Mouse (Mus musculus) layer of hippocampus, postnatal 25 days (tissue): ENCODE measurements around the gene Bco2. TPM values are rescaled to one million over a fixed set of nuclear protein-coding genes. Genes with fewer than 3 reads are reported as not detected.

ENCODE experiments used
- total RNA-seq, 2 experiments: library from RNA; stranded (reverse); gene quantifications; 2 replicates each; pipeline ENCODE4 v1.2.3; 2021

Bco2 gene
- total RNA-seq, 2 experiments from 2014 or later = 3.5 to 3.8 TPM

Other genes starting within 250 kb of the Bco2 start
- 100 to 1,000 TPM; 369 to 392 TPM for gene Rpl10-ps3, start 210.2 kb downstream of the Bco2 start, total RNA-seq
- under 1 TPM; 0.15 to 0.21 TPM for gene Plet1, start 60.7 kb downstream of the Bco2 start, total RNA-seq
- gene Pts, start 26.5 kb downstream of the Bco2 start, total RNA-seq = 10 to 100 TPM; 36.0 to 39.8 TPM
- 10 to 100 TPM; 24.3 to 25.4 TPM for gene Il18, start 354 bp downstream of the Bco2 start, total RNA-seq
- not detected for gene Tex12, start 6.1 kb upstream of the Bco2 start, total RNA-seq
- gene Sdhd, start 48.6 kb upstream of the Bco2 start, total RNA-seq = 100 to 1,000 TPM; 117 to 132 TPM
- gene Timm8b, start 48.7 kb upstream of the Bco2 start, total RNA-seq = 100 to 1,000 TPM; 237 to 253 TPM
- 1 to 10 TPM; 3.3 to 3.4 TPM for gene Pih1d2, start 62.1 kb upstream of the Bco2 start, total RNA-seq
- gene Nkapd1, start 62.3 kb upstream of the Bco2 start, total RNA-seq = 10 to 100 TPM; 19.3 to 22.8 TPM
- gene Dlat, start 104.6 kb upstream of the Bco2 start, total RNA-seq = 100 to 1,000 TPM; 137 to 141 TPM
- 10 to 100 TPM; 83.7 to 91.2 TPM for gene Dixdc1, start 184.3 kb upstream of the Bco2 start, total RNA-seq
- 1 to 10 TPM; 1.7 to 1.9 TPM for gene 2310030G06Rik, start 191.4 kb upstream of the Bco2 start, total RNA-seq
- 100 to 1,000 TPM; 125 to 157 TPM for gene Cryab, start 196.1 kb upstream of the Bco2 start, total RNA-seq
- gene Hspb2, start 197.2 kb upstream of the Bco2 start, total RNA-seq = 1 to 10 TPM in 1 of 2 experiments, under 1 TPM in 1; 0.96 to 1.7 TPM
- 1 to 10 TPM; 5.1 to 5.8 TPM for gene Fdxacb1, start 213.1 kb upstream of the Bco2 start, total RNA-seq
- 10 to 100 TPM; 28.4 to 30.7 TPM for gene Alg9, start 219.8 kb upstream of the Bco2 start, total RNA-seq
- 10 to 100 TPM; 31.2 to 35.2 TPM for gene 1110032A03Rik, start 220.3 kb upstream of the Bco2 start, total RNA-seq